Mouse (Mus musculus) megakaryocyte-erythroid progenitor cell, adult 5-6 weeks (primary cell): ENCODE data around the gene Snx21. TPM values are rescaled to one million over a fixed set of nuclear protein-coding genes. Genes with fewer than 3 reads are reported as not detected.

Experiments used
- ATAC-seq: replicated peaks from 2 replicates; pipeline ENCODE4 v1.8.0; 2016; ENCODE audit warnings: mild to moderate bottlenecking, inconsistent platforms; ENCODE audit not compliant: severe bottlenecking, poor library complexity, low FRiP score, low TSS enrichment
- total RNA-seq, 2 experiments: library from RNA; stranded (forward) in 1 of 2; stranded (reverse) in 1 of 2; fragments of 200-1000, 215-1000 nt in 1 of 2; fragments of >200 nt in 1 of 2; fragmentation: Nextera tagmentation in 1 of 2; gene quantifications; 2 replicates each; pipeline ENCODE4 v1.2.3; 2014 to 2017

Snx21 gene
- total RNA-seq, 2 experiments from 2014 or later = 0.11 to 0.33 TPM

- ATAC-seq = peak; percentile 96
Measured at GRCm38 (mm10) chr2:164822636-164823165, 37.1 kb downstream of the Snx21 start, which contains the start of gene Zswim1. Zswim1 (plus strand) TSS chr2:164822686.

- peak; percentile 65 for ATAC-seq
Measured at GRCm38 (mm10) chr2:164823181-164823585, 37.6 kb downstream of the Snx21 start.

- ATAC-seq = no peak
Measured at GRCm38 (mm10) chr2:164823969-164824368, 38.3 kb downstream of the Snx21 start.

- no peak for ATAC-seq
Measured at GRCm38 (mm10) chr2:164825521-164825920, 39.9 kb downstream of the Snx21 start.

GRCm38 (mm10) chr2:164827146-164827850 is 41.7 kb downstream of the Snx21 start:
- 0 out of 2 replicates have a peak, but pooled peaks have one; percentile 11 for ATAC-seq

- no peak for ATAC-seq
Measured at GRCm38 (mm10) chr2:164828437-164828836, 42.8 kb downstream of the Snx21 start, which contains the start of gene Spata25. Spata25 (minus strand) TSS chr2:164828537.

GRCm38 (mm10) chr2:164829090-164829489 is 43.5 kb downstream of the Snx21 start:
- no peak for ATAC-seq

- no peak for ATAC-seq
Measured at GRCm38 (mm10) chr2:164831029-164831428, 45.4 kb downstream of the Snx21 start.

- ATAC-seq = no peak
Measured at GRCm38 (mm10) chr2:164832032-164832747, 46.6 kb downstream of the Snx21 start.

GRCm38 (mm10) chr2:164832748-164833301 is 47.2 kb downstream of the Snx21 start, which contains the start of gene Ctsa:
Ctsa (plus strand) TSS chr2:164832873.
- peak; percentile 83 for ATAC-seq

- ATAC-seq = peak; percentile 62
Measured at GRCm38 (mm10) chr2:164833314-164833959, 47.8 kb downstream of the Snx21 start, which contains the start of gene Neurl2. Neurl2 (minus strand) TSS chr2:164833456.

- no peak for ATAC-seq
Measured at GRCm38 (mm10) chr2:164834531-164834930, 48.9 kb downstream of the Snx21 start.

GRCm38 (mm10) chr2:164835164-164835563 is 49.5 kb downstream of the Snx21 start:
- ATAC-seq = no peak

Other genes with a start within 250 kb of the Snx21 start
- not detected in 2 replicates for gene Wfdc2, start 223.4 kb upstream of the Snx21 start, total RNA-seq (2014; fragmentation: Nextera tagmentation)
- gene Wfdc2, start 223.4 kb upstream of the Snx21 start, total RNA-seq (2017) = not detected in 2 replicates
- gene Spint3, start 212.4 kb upstream of the Snx21 start, total RNA-seq (2014; fragmentation: Nextera tagmentation) = not detected in 2 replicates
- gene Spint3, start 212.4 kb upstream of the Snx21 start, total RNA-seq (2017) = not detected in 2 replicates
- gene Wfdc6a, start 200.4 kb upstream of the Snx21 start, total RNA-seq (2014; fragmentation: Nextera tagmentation) = not detected in 2 replicates
- gene Wfdc6a, start 200.4 kb upstream of the Snx21 start, total RNA-seq (2017) = not detected in 2 replicates
- gene Eppin, start 192.2 kb upstream of the Snx21 start, total RNA-seq (2014; fragmentation: Nextera tagmentation) = not detected in 2 replicates
- gene Eppin, start 192.2 kb upstream of the Snx21 start, total RNA-seq (2017) = not detected in 2 replicates
- not detected in 2 replicates for gene Wfdc6b, start 172.3 kb upstream of the Snx21 start, total RNA-seq (2014; fragmentation: Nextera tagmentation)
- not detected in 2 replicates for gene Wfdc6b, start 172.3 kb upstream of the Snx21 start, total RNA-seq (2017)
- gene Wfdc8, start 172.2 kb upstream of the Snx21 start, total RNA-seq (2014; fragmentation: Nextera tagmentation) = not detected in 2 replicates
- not detected in 2 replicates for gene Wfdc8, start 172.2 kb upstream of the Snx21 start, total RNA-seq (2017)
- gene Wfdc16, start 147.0 kb upstream of the Snx21 start, total RNA-seq (2014; fragmentation: Nextera tagmentation) = not detected in 2 replicates
- not detected in 2 replicates for gene Wfdc16, start 147.0 kb upstream of the Snx21 start, total RNA-seq (2017)
- not detected in 2 replicates for gene Wfdc10, start 129.8 kb upstream of the Snx21 start, total RNA-seq (2014; fragmentation: Nextera tagmentation)
- not detected in 2 replicates for gene Wfdc10, start 129.8 kb upstream of the Snx21 start, total RNA-seq (2017)
- gene Wfdc9, start 129.2 kb upstream of the Snx21 start, total RNA-seq (2014; fragmentation: Nextera tagmentation) = not detected in 2 replicates
- gene Wfdc9, start 129.2 kb upstream of the Snx21 start, total RNA-seq (2017) = not detected in 2 replicates
- gene Wfdc11, start 111.7 kb upstream of the Snx21 start, total RNA-seq (2014; fragmentation: Nextera tagmentation) = not detected in 2 replicates
- gene Wfdc11, start 111.7 kb upstream of the Snx21 start, total RNA-seq (2017) = not detected in 2 replicates
- gene Wfdc13, start 100.7 kb upstream of the Snx21 start, total RNA-seq (2014; fragmentation: Nextera tagmentation) = not detected in 2 replicates
- gene Wfdc13, start 100.7 kb upstream of the Snx21 start, total RNA-seq (2017) = not detected in 2 replicates
- gene Spint4, start 87.3 kb upstream of the Snx21 start, total RNA-seq (2014; fragmentation: Nextera tagmentation) = not detected in 2 replicates
- not detected in 2 replicates for gene Spint4, start 87.3 kb upstream of the Snx21 start, total RNA-seq (2017)
- gene Spint5, start 70.5 kb upstream of the Snx21 start, total RNA-seq (2014; fragmentation: Nextera tagmentation) = not detected in 2 replicates
- gene Spint5, start 70.5 kb upstream of the Snx21 start, total RNA-seq (2017) = not detected in 2 replicates
- gene Wfdc3, start 39.9 kb upstream of the Snx21 start, total RNA-seq (2014; fragmentation: Nextera tagmentation) = 2.0 TPM in 1 of 2 replicates, not detected in the other
- gene Wfdc3, start 39.9 kb upstream of the Snx21 start, total RNA-seq (2017) = not detected in 2 replicates
- gene Dnttip1, start 39.8 kb upstream of the Snx21 start, total RNA-seq (2014; fragmentation: Nextera tagmentation) = 28.7 and 37.2 TPM in 2 replicates
- gene Dnttip1, start 39.8 kb upstream of the Snx21 start, total RNA-seq (2017) = 24.5 and 26.2 TPM in 2 replicates
- gene Ube2c, start 15.9 kb upstream of the Snx21 start, total RNA-seq (2014; fragmentation: Nextera tagmentation) = 194 and 207 TPM in 2 replicates
- gene Ube2c, start 15.9 kb upstream of the Snx21 start, total RNA-seq (2017) = 90.6 and 159 TPM in 2 replicates
- not detected in 2 replicates for gene Tnnc2, start 5.9 kb upstream of the Snx21 start, total RNA-seq (2014; fragmentation: Nextera tagmentation)
- not detected in 2 replicates for gene Tnnc2, start 5.9 kb upstream of the Snx21 start, total RNA-seq (2017)
- gene Acot8, start 19.1 kb downstream of the Snx21 start, total RNA-seq (2014; fragmentation: Nextera tagmentation) = 15.5 and 26.4 TPM in 2 replicates
- gene Acot8, start 19.1 kb downstream of the Snx21 start, total RNA-seq (2017) = 10.1 and 17.6 TPM in 2 replicates
- gene Zswim3, start 19.3 kb downstream of the Snx21 start, total RNA-seq (2014; fragmentation: Nextera tagmentation) = 6.8 and 6.9 TPM in 2 replicates
- gene Zswim3, start 19.3 kb downstream of the Snx21 start, total RNA-seq (2017) = 1.8 and 4.4 TPM in 2 replicates
- 11.0 and 14.2 TPM in 2 replicates for gene Zswim1, start 36.9 kb downstream of the Snx21 start, total RNA-seq (2014; fragmentation: Nextera tagmentation)
- gene Zswim1, start 36.9 kb downstream of the Snx21 start, total RNA-seq (2017) = 2.5 and 3.3 TPM in 2 replicates
- not detected in 2 replicates for gene Spata25, start 42.7 kb downstream of the Snx21 start, total RNA-seq (2014; fragmentation: Nextera tagmentation)
- gene Spata25, start 42.7 kb downstream of the Snx21 start, total RNA-seq (2017) = not detected in 2 replicates
- gene Ctsa, start 47.0 kb downstream of the Snx21 start, total RNA-seq (2014; fragmentation: Nextera tagmentation) = 63.5 and 87.0 TPM in 2 replicates
- gene Ctsa, start 47.0 kb downstream of the Snx21 start, total RNA-seq (2017) = 40.0 and 58.0 TPM in 2 replicates
- gene Neurl2, start 47.6 kb downstream of the Snx21 start, total RNA-seq (2014; fragmentation: Nextera tagmentation) = 0.26 and 1.8 TPM in 2 replicates
- 2.3 TPM in 1 of 2 replicates, not detected in the other for gene Neurl2, start 47.6 kb downstream of the Snx21 start, total RNA-seq (2017)
- gene Pltp, start 71.9 kb downstream of the Snx21 start, total RNA-seq (2014; fragmentation: Nextera tagmentation) = not detected in 2 replicates
- not detected in 2 replicates for gene Pltp, start 71.9 kb downstream of the Snx21 start, total RNA-seq (2017)
- gene Pcif1, start 93.5 kb downstream of the Snx21 start, total RNA-seq (2014; fragmentation: Nextera tagmentation) = 59.0 and 61.7 TPM in 2 replicates
- gene Pcif1, start 93.5 kb downstream of the Snx21 start, total RNA-seq (2017) = 13.2 and 16.3 TPM in 2 replicates
- gene Zfp335, start 125.9 kb downstream of the Snx21 start, total RNA-seq (2014; fragmentation: Nextera tagmentation) = 23.5 and 27.2 TPM in 2 replicates
- 5.8 and 8.6 TPM in 2 replicates for gene Zfp335, start 125.9 kb downstream of the Snx21 start, total RNA-seq (2017)
- 7.1 TPM in 1 of 2 replicates, not detected in the other for gene Mmp9, start 155.0 kb downstream of the Snx21 start, total RNA-seq (2014; fragmentation: Nextera tagmentation)
- 0.65 and 2.0 TPM in 2 replicates for gene Mmp9, start 155.0 kb downstream of the Snx21 start, total RNA-seq (2017)
- 0.35 TPM in 1 of 2 replicates, not detected in the other for gene Slc12a5, start 175.0 kb downstream of the Snx21 start, total RNA-seq (2014; fragmentation: Nextera tagmentation)
- 0.34 and 0.61 TPM in 2 replicates for gene Slc12a5, start 175.0 kb downstream of the Snx21 start, total RNA-seq (2017)
- 38.4 and 44.2 TPM in 2 replicates for gene Ncoa5, start 249.0 kb downstream of the Snx21 start, total RNA-seq (2014; fragmentation: Nextera tagmentation)
- 41.2 and 42.4 TPM in 2 replicates for gene Ncoa5, start 249.0 kb downstream of the Snx21 start, total RNA-seq (2017)